ENCODE assay signal across 7 mouse cellular contexts in genomic region chr2:94241301-94242050, GRCm38 (mm10).
DNase-seq lines count a peak whose midpoint lies in the region; ATAC-seq and TF ChIP-seq lines count a peak whose summit lies in the region.

No protein-coding gene starts in this region.

- peaks cover 0 to 3% of the 10 kb centered on the region in 2 experiments; a peak in 2 of 4 replicates for H3K4me1 ChIP-seq in CH12.LX (ENCODE audit: control insufficient read depth in 1 of 2, insufficient read depth in 2 of 2)
- no peaks in the 10 kb centered on the region for H3K4me1 ChIP-seq in ES-Bruce4 (ENCODE audit: control insufficient read depth, insufficient read depth, low read length)
- 0 out of 2 replicates have a peak, but pooled peaks cover 2% of the 10 kb centered on the region for H3K4me1 ChIP-seq in cortical plate, adult 2 months (ENCODE audit: control insufficient read depth, insufficient read depth, low read length)
- peaks cover 71% of the 10 kb centered on the region for H3K4me1 ChIP-seq in hindbrain, embryonic 15.5 days (replicated peaks)
- H3K4me1 ChIP-seq in liver, embryonic 16.5 days (ENCODE audit: control insufficient read depth, low read depth, low read length): no peaks in the 10 kb centered on the region; the same call in 1 of the 2 replicates
- H3K4me1 ChIP-seq in stomach, postnatal 0 days (replicated peaks; ENCODE audit: control insufficient read depth, insufficient read depth): no peaks in the 10 kb centered on the region

- TF ChIP-seq CTCF in CH12.LX (conservative IDR thresholded peaks at IDR 0.05 in 1 of 2, IDR thresholded peaks at IDR 0.05 in 1 of 2; ENCODE audit: low read depth in 2 of 2, low read length in 2 of 2) (no peak), ES-Bruce4 (IDR thresholded peaks at IDR 0.05; ENCODE audit: low read depth, low read length) (no peak)
- no peak for TF ChIP-seq CTCF in cortical plate, adult 2 months (IDR thresholded peaks at IDR 0.05; ENCODE audit: extremely low read depth, insufficient read depth, low read length)
- TF ChIP-seq CTCF in stomach, postnatal 0 days (IDR thresholded peaks at IDR 0.05; ENCODE audit: low read depth): no peak

- no peaks in the 10 kb centered on the region for H3K79me2 ChIP-seq in CH12.LX (replicated peaks; ENCODE audit: control insufficient read depth, extremely low read depth, insufficient read depth, poor library complexity, severe bottlenecking)

- no peaks in the 10 kb centered on the region for H3K36me3 ChIP-seq in CH12.LX (replicated peaks in 1 of 2; ENCODE audit: control insufficient read depth in 1 of 2, insufficient read depth in 1 of 2, low read length in 1 of 2)
- H3K36me3 ChIP-seq in ES-Bruce4 (ENCODE audit: control insufficient read depth, insufficient read depth, low read length, poor library complexity, severe bottlenecking): no peaks in the 10 kb centered on the region
- no peaks in the 10 kb centered on the region for H3K36me3 ChIP-seq in hindbrain, embryonic 15.5 days
- H3K36me3 ChIP-seq in liver, embryonic 16.5 days (ENCODE audit: control insufficient read depth, insufficient read depth): no peaks in the 10 kb centered on the region
- no peaks in the 10 kb centered on the region for H3K36me3 ChIP-seq in stomach, postnatal 0 days (ENCODE audit: control insufficient read depth, insufficient read depth, low read length)

- H3K27ac ChIP-seq in CH12.LX (ENCODE audit: insufficient read depth, low read depth): no peak overlapping the region
- no peak overlapping the region for H3K27ac ChIP-seq in ES-Bruce4 (ENCODE audit: insufficient read depth, low read length)
- peak overlapping the region; percentile 86 for H3K27ac ChIP-seq in cortical plate, adult 2 months (ENCODE audit: insufficient read depth, low read length)
- peak overlapping the region; percentile 77 for H3K27ac ChIP-seq in hindbrain, embryonic 15.5 days (replicated peaks)
- H3K27ac ChIP-seq in liver, embryonic 16.5 days (ENCODE audit: low read length): no peak overlapping the region
- H3K27ac ChIP-seq in stomach, postnatal 0 days (replicated peaks): no peak overlapping the region

- peak overlapping the region; percentile 33 for H3K4me2 ChIP-seq in CH12.LX (ENCODE audit: insufficient read depth, low read depth, poor library complexity, severe bottlenecking)
- peak overlapping the region; percentile 96 for H3K4me2 ChIP-seq in hindbrain, embryonic 15.5 days
- peak overlapping the region; percentile 24 for H3K4me2 ChIP-seq in liver, embryonic 16.5 days (ENCODE audit: low read depth, low read length)
- peak overlapping the region; percentile 48 for H3K4me2 ChIP-seq in stomach, postnatal 0 days (replicated peaks; ENCODE audit: low read depth)

- no peak for TF ChIP-seq EP300 in CH12.LX (IDR thresholded peaks at IDR 0.05; ENCODE audit: low read length)
- TF ChIP-seq EP300 in ES-Bruce4 (IDR thresholded peaks at IDR 0.05; ENCODE audit: insufficient read depth, low read depth, low read length): no peak
- no peak for TF ChIP-seq EP300 in stomach, postnatal 0 days (optimal IDR thresholded peaks at IDR 0.05)

- in situ Hi-C loops in CH12.LX (cut with MboI; ENCODE audit: low pct_ligation_motif_present, low pct_unique_long_range_greater_than_20kb, low sequenced_read_pairs): no loop called here

- H3K27me3 ChIP-seq in CH12.LX (replicated peaks): peaks cover 41% of the 10 kb centered on the region
- peaks cover 30% of the 10 kb centered on the region for H3K27me3 ChIP-seq in ES-Bruce4 (ENCODE audit: control insufficient read depth, insufficient read depth, low read length, poor library complexity, severe bottlenecking)
- peaks cover 55% of the 10 kb centered on the region for H3K27me3 ChIP-seq in hindbrain, embryonic 15.5 days
- H3K27me3 ChIP-seq in liver, embryonic 16.5 days (ENCODE audit: control insufficient read depth, insufficient read depth, low read depth, low read length): peaks cover 84% of the 10 kb centered on the region
- H3K27me3 ChIP-seq in stomach, postnatal 0 days (ENCODE audit: control insufficient read depth, insufficient read depth, low read length): peaks cover 24% of the 10 kb centered on the region; the same call in 1 of the 2 replicates

- no peak overlapping the region for H3K4me3 ChIP-seq in CH12.LX (replicated peaks in 1 of 3; ENCODE audit: low read depth in 2 of 3, low read length in 2 of 3, poor library complexity in 1 of 3)
- peak overlapping the region; percentile 80 for H3K4me3 ChIP-seq in ES-Bruce4 (ENCODE audit: low read depth, low read length)
- peak overlapping the region; percentile 96 for H3K4me3 ChIP-seq in cortical plate, adult 2 months (ENCODE audit: insufficient read depth, low read length)
- peak overlapping the region; percentile 55 for H3K4me3 ChIP-seq in hindbrain, embryonic 15.5 days
- H3K4me3 ChIP-seq in liver, embryonic 16.5 days (ENCODE audit: low read depth, low read length): peak overlapping the region; percentile 26
- H3K4me3 ChIP-seq in stomach, postnatal 0 days (ENCODE audit: low read depth, low read length): peak overlapping the region; percentile 24; the same call in 1 of the 2 replicates

- TF ChIP-seq RAD21 in CH12.LX (IDR thresholded peaks at IDR 0.05; ENCODE audit: low read depth, low read length): no peak

- H3K9me3 ChIP-seq in CH12.LX (replicated peaks; ENCODE audit: low read length) (peaks cover 2% of the 10 kb centered on the region), ES-Bruce4 (replicated peaks; ENCODE audit: control insufficient read depth, insufficient read depth, low read length, poor library complexity, severe bottlenecking) (no peaks in the 10 kb centered on the region)
- H3K9me3 ChIP-seq in hindbrain, embryonic 15.5 days: no peaks in the 10 kb centered on the region
- H3K9me3 ChIP-seq in liver, embryonic 16.5 days (replicated peaks; ENCODE audit: control insufficient read depth, low read length): no peaks in the 10 kb centered on the region
- H3K9me3 ChIP-seq in stomach, postnatal 0 days (ENCODE audit: control insufficient read depth, low read length): no peaks in the 10 kb centered on the region

- no peak for DNase-seq in CH12.LX (ENCODE audit: extremely low read depth)
- DNase-seq in stomach, postnatal 0 days (ENCODE audit: low spot score): no peak
- no peak for DNase-seq in spleen, adult 12 weeks (ENCODE audit: low spot score)

- TF ChIP-seq POLR2A in CH12.LX (IDR thresholded peaks at IDR 0.05; ENCODE audit: low read depth, low read length): no peak
- no peak for TF ChIP-seq POLR2A in ES-Bruce4 (IDR thresholded peaks at IDR 0.05; ENCODE audit: insufficient read depth, low read length)
- TF ChIP-seq POLR2A in cortical plate, adult 2 months (IDR thresholded peaks at IDR 0.05; ENCODE audit: extremely low read depth, insufficient read depth, low read length): peak; percentile 99

- under 1% methylated on average over 52 of the region's 55 CpGs for WGBS in hindbrain, embryonic 15.5 days
- WGBS in liver, embryonic 16.5 days (ENCODE audit: insufficient replicate concordance): under 1% methylated on average over 50 of the region's 55 CpGs
- WGBS in stomach, postnatal 0 days: under 1% methylated on average over 45 of the region's 55 CpGs

- dilution Hi-C loops in CH12.LX (cut with MboI; ENCODE audit: extremely low pct_ligation_motif_present, extremely low pct_unique_long_range_greater_than_20kb, low sequenced_read_pairs): no loop called here

- H3K9ac ChIP-seq in CH12.LX (ENCODE audit: insufficient read depth, low read depth): no peak overlapping the region
- H3K9ac ChIP-seq in ES-Bruce4 (ENCODE audit: low read depth, poor library complexity, severe bottlenecking): peak overlapping the region; percentile 53
- peak overlapping the region; percentile 54 for H3K9ac ChIP-seq in hindbrain, embryonic 15.5 days
- no peak overlapping the region for H3K9ac ChIP-seq in liver, embryonic 16.5 days (ENCODE audit: low read depth, low read length)
- no peak overlapping the region for H3K9ac ChIP-seq in stomach, postnatal 0 days (ENCODE audit: low read length)

- ATAC-seq in hindbrain, embryonic 15.5 days (ENCODE audit: low FRiP score, low read depth): peak; percentile 28; the same call in 1 of the 2 replicates
- ATAC-seq in liver, embryonic 16.5 days (ENCODE audit: low read depth): no peak
- no peak for ATAC-seq in stomach, postnatal 0 days (ENCODE audit: low FRiP score, low TSS enrichment)

TF ChIP-seq in CH12.LX, 34 proteins besides CTCF, POLR2A, EP300 and RAD21:
- no peak for TF ChIP-seq MXI1 (IDR thresholded peaks at IDR 0.05; ENCODE audit: low read depth, low read length)
TF ChIP-seq in CH12.LX: peak in this region for 0.

Comparison
In these comparisons a context has a peak if more than half of its experiments do, and no peak if none do; other contexts are left out.
1. H3K27ac ChIP-seq: peak in cortical plate, adult 2 months (single experiment) and hindbrain, embryonic 15.5 days (single experiment); none in CH12.LX (single experiment), ES-Bruce4 (single experiment), liver, embryonic 16.5 days (single experiment) and stomach, postnatal 0 days (single experiment).
2. H3K4me2 ChIP-seq: peak in every context shown above with its lines; median percentile 96 in hindbrain, embryonic 15.5 days; 48 in stomach, postnatal 0 days; 33 in CH12.LX; 24 in liver, embryonic 16.5 days.
3. H3K4me3 ChIP-seq: peak in ES-Bruce4 (single experiment), cortical plate, adult 2 months (single experiment), hindbrain, embryonic 15.5 days (single experiment), liver, embryonic 16.5 days (single experiment) and stomach, postnatal 0 days (single experiment); none in CH12.LX (0 of 3).
4. H3K9ac ChIP-seq: peak in ES-Bruce4 (single experiment) and hindbrain, embryonic 15.5 days (single experiment); none in CH12.LX (single experiment), liver, embryonic 16.5 days (single experiment) and stomach, postnatal 0 days (single experiment).